Mouse (Mus musculus) adrenal gland, postnatal 25 days (tissue): ENCODE data around the gene Dohh. TPM values are rescaled to one million over a fixed set of nuclear protein-coding genes. Genes with fewer than 3 reads are reported as not detected.
A peak's percentile ranks its signal among the peaks of the same experiment; 100 is the strongest.

Experiments
- DNase-seq: peaks from one replicate; pipeline ENCODE4 v3.0.0; 2021; ENCODE audit warnings: mixed read lengths
- total RNA-seq: library from RNA; stranded (reverse); gene quantifications from 2 replicates; pipeline ENCODE4 v1.2.3, GENCODE M21; 2021

Dohh gene
- total RNA-seq, 1 experiment from 2014 or later = 52.7 TPM

GRCm38 (mm10) chr10:81356991-81357844, 27.0 kb upstream of the Dohh start, which contains the start of gene Mfsd12:
TSS of gene Mfsd12 (plus strand) at chr10:81357491.
- peak; percentile 95 for DNase-seq

GRCm38 (mm10) chr10:81358209-81358608, 26.0 kb upstream of the Dohh start:
- DNase-seq = no peak

GRCm38 (mm10) chr10:81358841-81359240, 25.4 kb upstream of the Dohh start:
- no peak for DNase-seq

GRCm38 (mm10) chr10:81360721-81361120, 23.5 kb upstream of the Dohh start:
- DNase-seq = no peak

GRCm38 (mm10) chr10:81362336-81362949, 21.8 kb upstream of the Dohh start:
- DNase-seq = no peak

GRCm38 (mm10) chr10:81363436-81364346, 20.5 kb upstream of the Dohh start:
- DNase-seq = no peak

- peak; percentile 53 for DNase-seq
These were observed 19.6 kb upstream of the Dohh start for GRCm38 (mm10) chr10:81364666-81365065.

GRCm38 (mm10) chr10:81365073-81365472, 19.2 kb upstream of the Dohh start:
- DNase-seq = no peak

GRCm38 (mm10) chr10:81365672-81366476, 18.4 kb upstream of the Dohh start, which contains the start of gene 4930404N11Rik:
TSS of gene 4930404N11Rik (minus strand) at chr10:81365816.
- DNase-seq = no peak

GRCm38 (mm10) chr10:81366477-81367206, 17.6 kb upstream of the Dohh start:
- no peak for DNase-seq

- no peak for DNase-seq
These were observed 17.1 kb upstream of the Dohh start for GRCm38 (mm10) chr10:81367207-81367495.

GRCm38 (mm10) chr10:81375322-81375721, 8.9 kb upstream of the Dohh start:
- DNase-seq = no peak

- DNase-seq = no peak
These were observed 7.5 kb upstream of the Dohh start for GRCm38 (mm10) chr10:81376561-81377361.

GRCm38 (mm10) chr10:81377362-81377664, 6.9 kb upstream of the Dohh start:
- no peak for DNase-seq

GRCm38 (mm10) chr10:81377793-81378552, 6.3 kb upstream of the Dohh start, which contains the start of gene Fzr1:
TSS of gene Fzr1 (minus strand) at chr10:81378516.
- DNase-seq = no peak

- peak; percentile 100 for DNase-seq
These were observed 5.6 kb upstream of the Dohh start for GRCm38 (mm10) chr10:81378553-81379182.

GRCm38 (mm10) chr10:81379183-81379553, 5.1 kb upstream of the Dohh start:
- no peak for DNase-seq

- no peak for DNase-seq
These were observed 4.3 kb upstream of the Dohh start for GRCm38 (mm10) chr10:81379809-81380378.

GRCm38 (mm10) chr10:81382039-81382438, 2.2 kb upstream of the Dohh start:
- no peak for DNase-seq
